Mouse (Mus musculus): ENCODE data around the gene Timp2. TPM values are rescaled to one million over a fixed set of nuclear protein-coding genes. Genes with fewer than 3 reads are reported as not detected.

Timp2 gene
- polyA plus RNA-seq, 1 experiment from 2014 or later: 88.4 TPM

DNA sequence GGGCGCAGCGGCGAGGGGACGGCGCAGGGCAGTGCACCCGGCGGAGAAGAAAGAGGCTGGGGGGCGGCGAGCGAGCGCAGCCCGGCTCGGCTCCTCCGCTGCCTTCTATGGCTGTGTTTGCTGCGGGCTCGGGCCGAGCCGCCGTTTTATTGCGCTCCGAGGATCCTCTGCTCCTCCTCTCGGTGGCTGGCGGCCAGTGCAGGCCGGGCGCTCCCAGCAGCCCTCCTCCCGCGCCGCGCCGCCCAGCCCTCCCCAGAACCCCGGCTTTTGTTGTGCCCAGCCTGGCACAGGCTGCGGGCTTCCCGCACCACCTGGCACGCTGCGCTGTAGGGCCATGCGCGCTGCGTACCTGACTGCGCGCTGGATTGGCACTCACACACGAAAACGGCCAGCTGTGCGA, 335 bp downstream of the Timp2 start:
- no peaks in the 10 kb centered on the region for H3K27me3 ChIP-seq (ENCODE audit: insufficient read depth, low read length)
- H3K9ac ChIP-seq (ENCODE audit: low read depth, low read length): peak overlapping the region; percentile 95
- peak; percentile 68 for TF ChIP-seq CTCF (IDR thresholded peaks at IDR 0.05; ENCODE audit: low read depth)
- DNase-seq (ENCODE audit: low spot score) (peak; percentile 95), ATAC-seq (replicated peaks; ENCODE audit: low FRiP score, low read depth) (peak; percentile 89)
- H3K27ac ChIP-seq: peak overlapping the region; percentile 85
- no peaks in the 10 kb centered on the region for H3K9me3 ChIP-seq (replicated peaks; ENCODE audit: low read length)
- H3K36me3 ChIP-seq (ENCODE audit: insufficient read depth, low read length): 0 out of 2 replicates have a peak, but pooled peaks cover 4% of the 10 kb centered on the region
- H3K4me3 ChIP-seq (replicated peaks; ENCODE audit: low read depth, low read length): peak overlapping the region; percentile 85
- under 1% methylated on average over 41 of the region's 43 CpGs for WGBS
- peak overlapping the region; percentile 93 for H3K4me2 ChIP-seq (ENCODE audit: low read length)
- H3K4me1 ChIP-seq (replicated peaks; ENCODE audit: insufficient read depth, low read length): peaks cover 9% of the 10 kb centered on the region; the same call in 1 of the 2 replicates

DNA sequence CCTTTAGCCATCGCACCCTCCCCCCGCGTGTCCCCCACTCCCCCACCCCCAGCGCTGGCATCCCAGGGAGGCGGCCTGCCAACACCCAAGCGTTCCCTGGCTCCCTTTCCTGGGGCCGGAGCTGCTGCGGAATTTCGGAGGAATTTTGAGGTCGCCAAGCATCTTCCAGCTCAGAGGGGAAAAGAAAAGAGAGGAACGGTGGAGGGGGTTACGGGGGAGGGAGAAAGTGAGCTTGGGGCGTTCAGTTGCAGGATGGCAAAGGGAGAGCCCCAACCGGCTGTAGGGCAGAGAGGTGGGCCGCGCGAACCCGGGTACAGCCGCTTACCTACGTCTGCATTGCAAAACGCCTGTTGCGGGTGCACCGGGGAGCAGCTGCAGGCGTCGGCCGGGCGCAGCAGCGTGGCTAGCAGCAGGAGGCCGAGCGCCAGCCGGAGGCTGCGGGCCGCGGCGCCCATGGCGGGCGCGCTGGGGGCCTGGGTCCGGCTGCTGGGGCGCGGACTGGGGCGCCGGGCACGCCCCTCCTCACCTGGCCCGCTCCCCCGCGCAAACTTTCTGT, 826 bp downstream of the Timp2 start:
- Histone ChIP-seq H3K4me2 (ENCODE audit: low read length) (peak overlapping the region; percentile 93), H3K9ac (ENCODE audit: low read depth, low read length) (peak overlapping the region; percentile 95), H3K4me3 (replicated peaks; ENCODE audit: low read depth, low read length) (peak overlapping the region; percentile 85), H3K36me3 (ENCODE audit: insufficient read depth, low read length) (0 out of 2 replicates have a peak, but pooled peaks cover 4% of the 10 kb centered on the region), H3K27ac (peak overlapping the region; percentile 85), H3K9me3 (replicated peaks; ENCODE audit: low read length) (no peaks in the 10 kb centered on the region), H3K4me1 (replicated peaks; ENCODE audit: insufficient read depth, low read length) (peaks cover 9% of the 10 kb centered on the region; the same call in 1 of the 2 replicates), H3K27me3 (ENCODE audit: insufficient read depth, low read length) (no peaks in the 10 kb centered on the region)
- TF ChIP-seq CTCF (IDR thresholded peaks at IDR 0.05; ENCODE audit: low read depth): no peak
- under 1% methylated on average over 46 of the region's 47 CpGs for WGBS
- DNase-seq (ENCODE audit: low spot score) (peak; percentile 48), ATAC-seq (replicated peaks; ENCODE audit: low FRiP score, low read depth) (peak; percentile 37)

DNA sequence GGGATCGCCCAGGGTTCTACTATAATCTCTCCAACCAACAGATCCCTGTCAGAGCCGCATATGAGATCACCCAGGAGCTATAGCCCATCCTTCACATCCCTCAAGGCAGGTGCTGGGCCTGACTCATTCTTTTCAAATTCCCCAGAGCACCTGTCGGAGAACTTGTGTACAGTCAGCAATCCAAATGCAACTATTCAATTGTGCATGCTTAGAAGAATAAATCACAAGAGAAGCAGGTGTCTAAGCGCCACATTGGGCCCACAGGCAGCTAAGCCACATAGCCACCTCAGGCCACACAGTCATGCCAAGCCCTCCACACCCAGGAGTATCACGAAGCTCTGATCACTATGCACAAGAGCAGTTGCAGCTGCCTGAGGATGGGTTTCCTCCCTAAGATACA, 6.0 kb downstream of the Timp2 start:
- Histone ChIP-seq H3K9ac (ENCODE audit: low read depth, low read length) (no peak overlapping the region), H3K27ac (peak overlapping the region; percentile 77; the same call in 1 of the 2 replicates), H3K36me3 (ENCODE audit: insufficient read depth, low read length) (0 out of 2 replicates have a peak, but pooled peaks cover 4% of the 10 kb centered on the region), H3K9me3 (replicated peaks; ENCODE audit: low read length) (no peaks in the 10 kb centered on the region), H3K4me1 (replicated peaks; ENCODE audit: insufficient read depth, low read length) (peaks cover 39% of the 10 kb centered on the region), H3K27me3 (ENCODE audit: insufficient read depth, low read length) (no peaks in the 10 kb centered on the region), H3K4me2 (ENCODE audit: low read length) (no peak overlapping the region), H3K4me3 (replicated peaks; ENCODE audit: low read depth, low read length) (no peak overlapping the region)
- no peak for ATAC-seq (replicated peaks; ENCODE audit: low FRiP score, low read depth)
- 74% methylated on average over 5 of the region's 5 CpGs for WGBS
- no peak for TF ChIP-seq CTCF (IDR thresholded peaks at IDR 0.05; ENCODE audit: low read depth)
- no peak for DNase-seq (ENCODE audit: low spot score)

DNA sequence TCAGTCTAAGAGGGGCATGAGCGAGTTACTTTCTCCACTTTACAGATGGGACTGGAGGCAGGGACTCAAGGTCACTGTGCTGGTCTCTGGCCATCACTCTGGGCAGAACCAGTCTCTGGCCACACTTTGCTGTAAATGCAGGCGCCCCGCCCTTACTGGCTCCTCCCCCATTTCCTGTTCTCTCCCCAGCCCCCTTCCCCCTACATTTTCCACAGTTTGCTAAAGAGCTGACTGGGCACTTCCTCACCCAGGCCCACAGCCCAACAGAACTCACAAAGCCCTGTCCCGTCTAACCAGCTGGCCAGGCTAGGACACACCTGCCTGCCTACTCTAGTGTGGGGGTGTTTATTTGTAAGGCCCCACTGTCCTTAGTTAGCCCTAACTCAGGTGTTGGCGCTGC, 6.7 kb downstream of the Timp2 start:
- ATAC-seq (replicated peaks; ENCODE audit: low FRiP score, low read depth): 0 out of 2 replicates have a peak, but pooled peaks have one; percentile 37
- Histone ChIP-seq H3K27me3 (ENCODE audit: insufficient read depth, low read length) (no peaks in the 10 kb centered on the region), H3K4me2 (ENCODE audit: low read length) (no peak overlapping the region), H3K4me3 (replicated peaks; ENCODE audit: low read depth, low read length) (no peak overlapping the region), H3K9ac (ENCODE audit: low read depth, low read length) (no peak overlapping the region), H3K36me3 (ENCODE audit: insufficient read depth, low read length) (0 out of 2 replicates have a peak, but pooled peaks cover 4% of the 10 kb centered on the region), H3K27ac (peak overlapping the region; percentile 77), H3K4me1 (replicated peaks; ENCODE audit: insufficient read depth, low read length) (peaks cover 36% of the 10 kb centered on the region), H3K9me3 (replicated peaks; ENCODE audit: low read length) (no peaks in the 10 kb centered on the region)
- 21% methylated on average over 5 of the region's 5 CpGs for WGBS
- TF ChIP-seq CTCF (IDR thresholded peaks at IDR 0.05; ENCODE audit: low read depth): no peak
- peak; percentile 75 for DNase-seq (ENCODE audit: low spot score)

DNA sequence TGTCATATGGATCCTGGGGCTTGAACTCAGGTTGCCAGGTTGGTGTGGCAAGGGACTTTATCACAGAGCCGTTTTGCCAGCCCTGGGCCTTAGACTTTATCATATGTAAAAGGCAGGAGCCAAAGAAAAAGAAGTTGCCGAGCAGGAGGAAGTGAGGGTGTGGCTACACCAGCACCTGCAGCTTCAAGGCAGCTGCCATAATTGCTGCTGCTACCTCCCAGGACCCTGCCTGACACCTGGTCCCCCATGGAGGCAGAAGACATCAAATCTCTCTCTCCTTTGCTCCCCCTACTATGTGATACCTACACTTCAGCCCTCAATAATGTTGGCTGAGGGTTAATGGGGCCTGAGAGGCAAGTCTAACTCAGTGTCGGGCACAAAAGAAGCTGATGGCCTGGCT, 7.1 kb downstream of the Timp2 start:
- WGBS: 39% methylated on average over 3 of the region's 3 CpGs
- no peak overlapping the region for H3K4me2 ChIP-seq (ENCODE audit: low read length)
- no peaks in the 10 kb centered on the region for H3K9me3 ChIP-seq (replicated peaks; ENCODE audit: low read length)
- peaks cover 32% of the 10 kb centered on the region for H3K4me1 ChIP-seq (replicated peaks; ENCODE audit: insufficient read depth, low read length)
- ATAC-seq (replicated peaks; ENCODE audit: low FRiP score, low read depth): 0 out of 2 replicates have a peak, but pooled peaks have one; percentile 3
- H3K9ac ChIP-seq (ENCODE audit: low read depth, low read length): no peak overlapping the region
- no peak for DNase-seq (ENCODE audit: low spot score)
- H3K4me3 ChIP-seq (replicated peaks; ENCODE audit: low read depth, low read length): no peak overlapping the region
- no peaks in the 10 kb centered on the region for H3K27me3 ChIP-seq (ENCODE audit: insufficient read depth, low read length)
- H3K36me3 ChIP-seq (ENCODE audit: insufficient read depth, low read length): 0 out of 2 replicates have a peak, but pooled peaks cover 4% of the 10 kb centered on the region
- no peak for TF ChIP-seq CTCF (IDR thresholded peaks at IDR 0.05; ENCODE audit: low read depth)
- peak overlapping the region; percentile 77 for H3K27ac ChIP-seq

DNA sequence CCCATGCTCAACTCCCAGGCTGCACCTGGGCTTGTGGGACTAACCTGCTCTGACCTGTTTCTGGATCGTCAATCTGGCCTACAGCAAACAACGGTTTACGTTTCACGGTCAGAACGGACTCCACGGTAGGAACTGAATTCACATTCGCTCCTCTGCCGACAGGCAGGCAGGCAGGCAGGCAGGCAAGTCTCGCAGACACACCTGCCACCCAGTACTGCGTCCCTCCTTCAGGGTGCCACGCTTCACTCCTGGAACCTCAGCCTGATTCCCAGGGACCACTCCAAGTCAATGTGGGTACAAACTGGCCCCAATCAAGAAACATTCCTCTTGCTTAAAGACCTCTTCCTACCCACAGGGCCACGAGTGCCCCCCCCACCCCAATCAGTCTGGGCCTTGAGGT, 7.6 kb downstream of the Timp2 start:
- H3K36me3 ChIP-seq (ENCODE audit: insufficient read depth, low read length): 0 out of 2 replicates have a peak, but pooled peaks cover 4% of the 10 kb centered on the region
- no peaks in the 10 kb centered on the region for H3K27me3 ChIP-seq (ENCODE audit: insufficient read depth, low read length)
- TF ChIP-seq CTCF (IDR thresholded peaks at IDR 0.05; ENCODE audit: low read depth): no peak
- H3K4me2 ChIP-seq (ENCODE audit: low read length): no peak overlapping the region
- H3K4me3 ChIP-seq (replicated peaks; ENCODE audit: low read depth, low read length): no peak overlapping the region
- H3K9ac ChIP-seq (ENCODE audit: low read depth, low read length): no peak overlapping the region
- ATAC-seq (replicated peaks; ENCODE audit: low FRiP score, low read depth) (no peak), DNase-seq (ENCODE audit: low spot score) (no peak)
- 61% methylated on average over 12 of the region's 12 CpGs for WGBS
- peaks cover 34% of the 10 kb centered on the region for H3K4me1 ChIP-seq (replicated peaks; ENCODE audit: insufficient read depth, low read length)
- no peak overlapping the region for H3K27ac ChIP-seq
- no peaks in the 10 kb centered on the region for H3K9me3 ChIP-seq (replicated peaks; ENCODE audit: low read length)
